Mouse (Mus musculus) right cerebral cortex, postnatal 25 days (tissue): ENCODE data around the gene Pcyox1.
"Not testable (repeated sequence)": the region's sequence is repeated elsewhere in the genome, so short reads cannot be mapped to it uniquely, and the experiment has no call there.

Source experiments
- DNase-seq: peaks from one replicate; pipeline ENCODE4 v3.0.0; 2022

The Pcyox1 gene

GRCm38 (mm10) chr6:86397257-86397980 lies 465 bp upstream of the Pcyox1 start:
- no peak for DNase-seq

GRCm38 (mm10) chr6:86395969-86396368 lies 985 bp downstream of the Pcyox1 start:
- DNase-seq, result no peak

DNA sequence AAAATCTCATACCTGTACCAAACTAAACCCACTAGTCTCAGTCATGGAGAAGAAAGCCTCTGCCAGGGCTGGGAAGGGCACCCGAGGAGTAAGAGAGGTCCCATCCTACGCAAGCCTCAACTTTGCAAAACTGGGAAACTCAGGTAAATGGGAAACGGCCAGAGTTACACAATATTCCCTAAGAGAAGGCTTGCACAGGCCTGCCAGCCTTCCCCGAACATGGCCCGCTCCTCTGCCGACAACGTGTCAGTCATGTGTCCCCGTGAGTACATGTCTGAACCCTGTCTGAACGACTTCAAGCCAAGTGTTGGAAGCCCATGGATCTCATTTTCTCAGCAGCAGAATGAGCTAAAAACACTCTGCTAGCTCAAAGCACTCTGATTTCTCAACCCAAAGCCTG lies 1.9 kb downstream of the Pcyox1 start:
- DNase-seq, result no peak

DNA sequence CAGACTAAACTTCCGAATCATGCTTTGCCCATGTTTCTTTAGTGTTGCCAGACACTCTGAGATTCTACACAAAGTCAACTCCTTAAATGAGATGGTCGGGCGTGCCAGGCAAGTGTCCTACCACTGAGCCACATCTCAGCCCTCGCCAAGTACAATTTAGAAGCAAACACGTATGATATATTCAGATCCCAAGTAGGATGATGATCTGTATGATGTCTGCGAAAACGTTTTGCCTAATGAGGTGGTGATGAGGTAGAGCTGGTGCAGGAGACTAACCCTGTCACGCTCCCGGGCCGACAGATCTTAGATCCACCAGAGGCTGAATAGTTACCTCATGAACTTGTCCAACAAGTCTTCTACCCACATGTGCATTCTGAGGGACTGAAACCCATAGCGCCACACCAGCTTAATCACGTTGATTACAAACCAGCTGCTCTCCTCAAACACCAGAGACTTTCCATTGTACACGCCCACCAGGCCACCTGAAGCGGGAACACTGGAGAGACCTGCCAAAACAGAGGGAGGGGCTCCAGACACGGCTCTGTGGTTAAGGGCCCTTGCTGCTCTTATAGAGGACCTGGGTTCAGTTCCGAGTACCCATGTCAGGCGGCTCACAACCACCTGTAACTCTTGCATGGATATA lies 2.8 kb downstream of the Pcyox1 start:
- DNase-seq, result no peak

- DNase-seq, result no peak
Measured at GRCm38 (mm10) chr6:86393187-86393586, 3.8 kb downstream of the Pcyox1 start.

DNA sequence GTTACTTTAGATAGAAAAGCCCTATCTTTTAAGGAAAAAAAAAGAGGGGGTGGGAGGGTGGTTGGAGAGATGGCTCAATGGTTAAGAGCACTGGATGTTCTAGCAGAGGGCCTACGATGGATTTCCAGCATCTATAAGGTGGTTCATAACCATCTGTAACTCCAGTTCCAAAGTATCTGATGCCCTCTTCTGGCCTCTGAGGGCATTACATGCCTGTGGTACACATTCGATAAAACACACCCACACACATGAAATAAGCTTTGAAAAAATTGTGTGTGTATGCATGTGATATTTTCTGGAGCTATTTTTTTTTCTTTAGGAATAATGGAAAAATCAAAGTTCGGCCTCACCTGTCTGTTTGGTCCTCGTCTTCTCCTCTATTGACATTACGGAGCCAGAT lies 5.6 kb downstream of the Pcyox1 start:
- no peak for DNase-seq

- DNase-seq, result no peak
Measured at GRCm38 (mm10) chr6:86388461-86388860, 8.5 kb downstream of the Pcyox1 start.

- DNase-seq, result no peak
Measured at GRCm38 (mm10) chr6:86387313-86387712, 9.6 kb downstream of the Pcyox1 start.

DNA sequence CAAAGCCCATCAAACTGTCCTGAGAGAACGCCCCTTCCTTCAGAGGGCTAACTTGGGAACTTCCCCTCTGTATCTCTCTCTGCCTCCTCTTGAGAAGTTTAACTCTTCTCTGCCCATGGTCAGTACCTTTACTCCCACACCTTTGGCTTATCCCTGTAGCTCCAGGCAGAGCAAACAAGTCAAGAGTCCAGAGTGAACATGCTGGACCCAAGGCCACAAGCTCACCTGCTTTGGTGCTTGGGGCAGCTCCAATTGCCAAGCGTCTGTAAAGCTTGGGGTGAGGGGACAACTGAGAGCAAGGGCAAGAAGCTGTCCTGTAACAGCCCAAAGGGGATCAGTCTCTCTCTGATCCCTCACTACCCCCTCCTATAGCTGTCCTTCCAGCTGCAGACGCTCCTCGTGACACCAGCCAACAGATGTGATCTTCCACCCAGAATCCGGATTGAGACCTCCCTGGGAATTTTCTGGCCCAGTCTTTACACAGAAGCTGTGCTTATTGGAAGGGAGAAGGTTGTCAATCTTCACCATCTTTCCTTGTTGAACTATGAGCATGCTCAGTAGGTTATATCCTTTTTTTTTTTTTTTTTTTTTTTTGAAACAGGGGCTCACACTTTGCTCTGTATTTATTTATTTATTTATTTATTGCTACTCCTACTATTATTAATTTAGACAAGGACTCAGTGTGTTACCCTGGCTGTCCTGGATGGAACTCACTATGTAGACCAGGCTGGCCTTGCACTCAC lies 11.4 kb downstream of the Pcyox1 start:
- no peak for DNase-seq

DNA sequence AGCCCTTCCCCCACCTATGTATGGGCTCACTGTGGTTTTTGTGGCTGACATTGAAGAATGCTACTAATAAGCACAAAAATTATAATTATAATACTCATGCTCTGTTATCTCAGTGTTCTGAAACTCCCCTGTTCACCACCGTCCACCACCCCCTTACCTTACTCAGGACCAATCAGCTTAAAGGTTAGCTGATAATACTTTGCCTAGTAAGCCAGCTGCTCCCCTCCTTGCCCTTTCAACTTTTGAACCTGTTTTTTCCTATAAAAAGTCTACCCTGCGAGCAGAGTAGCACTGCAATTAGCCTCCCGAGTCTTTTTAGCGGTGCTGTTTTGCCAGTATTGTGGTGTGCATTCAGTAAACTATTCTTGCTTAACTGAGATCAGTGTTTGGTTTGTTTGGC lies 12.3 kb downstream of the Pcyox1 start:
- no peak for DNase-seq

- DNase-seq, result no peak
Measured at GRCm38 (mm10) chr6:86383370-86383769, 13.6 kb downstream of the Pcyox1 start.

DNA sequence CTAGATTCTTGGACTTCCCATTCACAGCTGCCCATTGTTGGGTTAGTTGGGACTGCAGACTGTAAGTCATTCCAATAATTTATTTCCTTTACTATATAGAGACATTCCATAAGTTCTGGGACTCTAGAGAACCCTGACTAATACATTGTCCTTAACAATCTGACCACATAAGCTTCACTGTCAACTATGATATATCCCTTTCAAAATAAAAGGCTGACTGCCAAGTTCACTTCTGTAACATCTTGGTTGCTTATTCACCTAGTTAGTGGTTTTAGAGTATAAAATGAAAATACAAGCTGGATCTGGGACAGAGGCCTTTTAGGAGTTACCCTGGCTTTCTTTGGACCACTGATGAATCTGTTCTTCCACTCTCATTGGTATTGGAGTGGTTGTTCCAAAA lies 14.4 kb downstream of the Pcyox1 start:
- DNase-seq, result no peak

DNA sequence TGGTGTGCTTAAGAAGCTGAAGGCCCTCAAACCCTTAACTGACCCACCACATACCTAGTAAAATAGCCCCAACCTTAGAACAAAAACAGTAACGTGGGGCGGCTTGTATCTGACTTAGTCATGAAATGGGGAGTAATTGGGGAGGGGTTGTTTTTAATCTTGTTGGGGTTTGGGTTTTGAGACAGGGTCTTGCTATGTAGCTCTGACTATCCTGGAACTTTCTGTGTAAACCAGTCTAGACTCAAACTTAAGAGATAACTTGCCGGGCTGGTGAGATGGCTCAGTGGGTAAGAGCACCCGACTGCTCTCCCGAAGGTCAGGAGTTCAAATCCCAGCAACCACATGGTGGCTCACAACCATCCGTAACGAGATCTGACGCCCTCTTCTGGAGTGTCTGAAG lies 16.8 kb downstream of the Pcyox1 start:
- DNase-seq, result not testable (repeated sequence)

- DNase-seq, result no peak
Measured at GRCm38 (mm10) chr6:86378341-86378740, 18.6 kb downstream of the Pcyox1 start.

- DNase-seq, result no peak
Measured at GRCm38 (mm10) chr6:86373556-86373955, 23.4 kb downstream of the Pcyox1 start.

GRCm38 (mm10) chr6:86371950-86372516 lies 24.9 kb downstream of the Pcyox1 start:
- DNase-seq, result no peak

DNA sequence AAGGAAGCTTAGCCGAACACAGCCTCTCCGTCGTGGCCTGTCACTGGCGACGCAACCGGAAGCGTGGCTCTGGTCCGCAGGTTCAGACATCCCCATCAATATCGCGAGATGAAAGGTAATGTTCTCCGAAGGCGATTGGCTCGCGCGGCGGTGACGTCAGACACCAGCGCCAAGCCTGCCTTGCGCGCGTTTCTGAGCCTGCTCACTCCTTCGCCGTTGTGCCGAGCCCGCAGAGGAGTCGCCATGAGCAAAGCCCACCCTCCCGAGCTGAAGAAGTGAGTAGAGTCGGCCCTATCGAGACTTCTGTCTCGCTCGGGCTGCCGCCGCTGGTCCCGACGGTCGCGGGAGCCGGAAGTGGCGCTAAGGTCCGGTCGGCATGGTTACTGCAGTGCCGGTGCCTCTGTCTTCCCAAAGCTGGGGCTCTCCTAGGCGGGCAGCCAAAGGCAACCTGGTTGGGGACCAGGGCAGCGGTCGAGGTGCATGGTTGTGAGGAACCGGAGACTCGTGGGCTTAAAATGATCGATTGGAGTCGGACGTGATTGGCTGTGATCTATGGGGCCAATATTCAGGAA lies 25.5 kb downstream of the Pcyox1 start:
- DNase-seq, result peak; percentile 98

GRCm38 (mm10) chr6:86370764-86371339 lies 26.1 kb downstream of the Pcyox1 start, which contains the start of gene Snrpg:
Gene Snrpg, plus strand, starts transcription at chr6:86371304.
- no peak for DNase-seq

GRCm38 (mm10) chr6:86370093-86370713 lies 26.8 kb downstream of the Pcyox1 start:
- DNase-seq, result no peak

DNA sequence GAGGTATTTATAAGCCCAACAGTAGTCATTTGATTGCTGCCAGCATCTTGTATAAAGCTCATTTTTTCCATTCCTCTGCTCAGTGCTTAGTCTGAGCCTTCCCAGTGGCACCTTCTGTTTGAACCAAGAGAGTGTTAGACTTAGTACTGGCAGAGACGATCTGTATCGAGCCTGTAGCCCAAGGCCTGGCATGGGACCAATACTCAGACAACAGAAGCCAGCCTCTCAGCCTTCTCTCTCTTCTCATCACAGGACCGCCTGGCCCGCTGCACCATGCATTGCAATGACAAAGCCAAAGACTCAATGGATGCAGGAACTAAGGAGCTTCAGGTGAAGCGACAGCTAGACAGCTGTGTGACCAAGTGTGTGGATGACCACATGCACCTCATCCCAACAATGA lies 28.5 kb downstream of the Pcyox1 start:
- DNase-seq, result no peak

DNA sequence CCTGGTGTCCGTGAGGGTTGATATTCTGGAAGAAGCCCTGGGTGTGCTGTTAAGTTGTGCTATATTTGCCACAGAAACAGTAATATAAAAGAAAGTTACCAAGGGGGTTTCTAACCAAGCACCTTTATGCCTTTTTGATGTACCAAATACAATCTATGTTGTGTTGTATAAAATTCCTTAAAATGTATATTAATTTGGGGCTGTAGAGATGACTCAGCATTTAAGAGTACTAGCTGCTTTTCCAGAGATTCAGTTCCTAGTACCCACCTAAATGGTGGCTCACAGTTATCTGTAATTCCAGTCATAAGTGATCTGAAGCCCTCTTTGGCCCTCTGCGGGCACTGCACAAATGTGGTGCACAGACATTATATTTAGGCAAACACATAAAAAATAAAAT lies 30.1 kb downstream of the Pcyox1 start:
- DNase-seq, result no peak

DNA sequence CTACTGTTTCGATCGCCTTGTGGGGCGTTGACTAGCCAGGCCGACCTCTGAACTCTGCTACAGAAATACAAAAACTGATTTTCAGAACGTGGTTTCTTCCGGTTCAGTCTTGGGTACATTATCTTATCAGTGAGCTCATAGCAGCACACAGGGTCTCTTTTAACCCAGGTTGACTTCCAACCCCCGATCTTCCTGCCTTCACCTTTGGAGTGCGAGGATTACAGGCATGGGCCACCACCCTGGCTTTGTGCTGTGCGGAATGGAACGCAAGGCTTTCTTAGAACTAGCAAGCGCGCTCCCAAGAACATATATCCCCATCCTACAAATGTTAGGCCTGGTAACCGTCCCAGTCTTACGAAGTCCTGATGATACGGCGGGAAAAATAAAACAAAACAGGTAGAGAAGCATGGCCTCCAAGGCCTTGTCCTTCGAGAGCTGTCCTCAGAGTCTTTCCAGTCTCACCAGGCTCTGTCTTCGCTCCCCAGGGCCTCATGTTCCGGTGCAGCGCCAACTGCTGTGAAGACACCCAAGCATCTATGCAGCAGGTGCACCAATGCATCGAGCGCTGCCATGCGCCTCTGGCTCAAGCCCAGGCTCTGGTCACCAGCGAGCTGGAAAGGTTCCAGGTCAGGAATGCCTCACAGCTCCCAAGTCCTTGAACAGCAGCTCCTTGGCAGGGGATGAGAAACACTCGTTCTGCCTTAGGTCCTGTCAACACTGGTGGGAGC lies 30.7 kb downstream of the Pcyox1 start:
- DNase-seq, result peak; percentile 43
